Comparison of ENCODE assay signal across 10 mouse cellular contexts in the genomic region with DNA sequence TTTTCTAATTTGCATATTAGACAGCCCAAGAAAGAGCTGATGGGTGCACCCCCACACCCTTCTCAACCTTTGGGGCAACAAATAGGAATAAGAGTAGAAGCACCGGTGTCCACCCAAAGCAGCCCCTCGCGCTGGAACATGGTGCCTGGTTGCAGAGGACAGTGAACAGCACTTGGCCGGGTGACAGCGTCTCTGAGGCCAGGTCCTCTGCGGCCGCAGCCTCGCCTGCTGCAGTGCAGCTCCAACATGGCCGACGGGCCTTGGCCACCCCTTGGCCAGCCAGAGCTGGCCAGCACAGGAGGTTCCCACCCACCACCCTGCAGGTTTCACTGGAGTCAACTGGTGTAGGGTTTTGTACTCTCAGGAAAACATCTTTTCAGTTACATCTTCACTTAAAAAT. TPM values are rescaled to one million over a fixed set of nuclear protein-coding genes. Genes with fewer than 3 reads are reported as not detected.
A peak's percentile ranks its signal among the peaks of the same experiment; 100 is the strongest.
DNase-seq lines count a peak whose midpoint lies in the region; ATAC-seq and TF ChIP-seq lines count a peak whose summit lies in the region.
"Had no signal": no experiment of that assay in that cellular context is flagged by ENCODE, and none has a peak within 500 bp of the region (broad histone marks: within the 10 kb centered on the region; RNA-seq: fewer than 3 reads in every experiment).

No protein-coding gene starts in this region.

- no peak overlapping the region for H3K4me3 ChIP-seq in kidney, embryonic 16.5 days (ENCODE audit: low read length)
- H3K4me3 ChIP-seq in hindbrain, postnatal 0 days (ENCODE audit: low read length), result no peak overlapping the region
- H3K4me3 ChIP-seq: limb, embryonic 12.5 days had no signal

- ATAC-seq in kidney, embryonic 16.5 days (ENCODE audit: low FRiP score, low TSS enrichment), result no peak
- ATAC-seq in hindbrain, postnatal 0 days, result no peak

- H3K27ac ChIP-seq in kidney, embryonic 16.5 days (ENCODE audit: low read length), result no peak overlapping the region
- H3K27ac ChIP-seq in hindbrain, postnatal 0 days, result peak overlapping the region; percentile 42; the same call in 1 of the 2 replicates
- H3K27ac ChIP-seq: limb, embryonic 12.5 days had no signal

- H3K9ac ChIP-seq in kidney, embryonic 16.5 days (replicated peaks; ENCODE audit: low read length), result 0 out of 2 replicates have a peak overlapping the region, but pooled peaks have one; percentile 23
- no peak overlapping the region for H3K9ac ChIP-seq in hindbrain, postnatal 0 days (replicated peaks; ENCODE audit: low read length)
- H3K9ac ChIP-seq: limb, embryonic 12.5 days had no signal

- H3K9me3 ChIP-seq in kidney, embryonic 16.5 days (ENCODE audit: low read length), result no peaks in the 10 kb centered on the region
- H3K9me3 ChIP-seq in hindbrain, postnatal 0 days (ENCODE audit: low read length), result no peaks in the 10 kb centered on the region
- H3K9me3 ChIP-seq: limb, embryonic 12.5 days had no signal

- DNase-seq in kidney, adult 18-20 months, result no peak
- DNase-seq in adrenal gland, adult 2 months, result peak; percentile 62
- DNase-seq in cerebellum, postnatal 25 days, result peak; percentile 62 to 70
- DNase-seq in hindbrain, postnatal 0 days (ENCODE audit: low spot score), result no peak
- no peak for DNase-seq in spleen, adult 12 weeks (ENCODE audit: low spot score)
- no peak for DNase-seq in spleen, adult 18-20 months
- DNase-seq in right cerebral cortex, postnatal 14 days, result no peak
- DNase-seq: right cerebral cortex, postnatal 4 days had no signal

- 77% methylated on average over 10 of the region's 10 CpGs for WGBS in kidney, embryonic 16.5 days
- WGBS in hindbrain, postnatal 0 days, result 60% methylated on average over 10 of the region's 10 CpGs

- H3K36me3 ChIP-seq in kidney, embryonic 16.5 days (ENCODE audit: insufficient read depth, low read length), result peaks cover 9% of the 10 kb centered on the region; the same call in 1 of the 2 replicates
- H3K36me3 ChIP-seq in hindbrain, postnatal 0 days (ENCODE audit: insufficient read depth, low read length), result no peaks in the 10 kb centered on the region

- no peaks in the 10 kb centered on the region for H3K27me3 ChIP-seq in kidney, embryonic 16.5 days (ENCODE audit: insufficient read depth, low read length)
- no peaks in the 10 kb centered on the region for H3K27me3 ChIP-seq in hindbrain, postnatal 0 days (ENCODE audit: insufficient read depth, low read length)
- H3K27me3 ChIP-seq: limb, embryonic 12.5 days had no signal

- H3K4me2 ChIP-seq in kidney, embryonic 16.5 days (replicated peaks; ENCODE audit: low read depth, low read length), result peak overlapping the region; percentile 60
- peak overlapping the region; percentile 69 for H3K4me2 ChIP-seq in hindbrain, postnatal 0 days (ENCODE audit: low read depth, low read length)

- peaks cover 63% of the 10 kb centered on the region for H3K4me1 ChIP-seq in kidney, embryonic 16.5 days (ENCODE audit: insufficient read depth, low read length)
- H3K4me1 ChIP-seq in hindbrain, postnatal 0 days (ENCODE audit: insufficient read depth, low read length), result peaks cover 13% of the 10 kb centered on the region; the same call in 1 of the 2 replicates

- TF ChIP-seq CTCF in hindbrain, postnatal 0 days (IDR thresholded peaks at IDR 0.05; ENCODE audit: low read depth), result no peak

RNA-seq across cellular contexts. Expression of gene Gm20721, which starts 12.1 kb away (rescaled TPM):
- 18.2 and 28.2 TPM in 2 replicates for polyA plus RNA-seq in kidney, embryonic 16.5 days (2015; fragmentation: Nextera tagmentation; extraction: Ambion mirVana)
- 1 to 10 TPM; 2.1 to 2.5 TPM for total RNA-seq in adrenal gland, adult 2 months (2021)
- polyA plus RNA-seq in adrenal gland, adult 2 months (2012; rRNA removed), result 0.07 TPM in 1 of 2 replicates, not detected in the other
- total RNA-seq in hindbrain, postnatal 0 days (2014; rRNA removed), result not detected in 2 replicates
- polyA plus RNA-seq in hindbrain, postnatal 0 days (2015; fragmentation: Nextera tagmentation; extraction: Ambion mirVana), result 13.4 and 19.4 TPM in 2 replicates

RNA-seq across cellular contexts. Expression of gene Gnas, which starts 50.3 kb away (rescaled TPM):
- 743 and 1,325 TPM in 2 replicates for polyA plus RNA-seq in kidney, embryonic 16.5 days (2015; fragmentation: Nextera tagmentation; extraction: Ambion mirVana)
- 1,000 to 10,000 TPM; 2,774 to 2,898 TPM for total RNA-seq in adrenal gland, adult 2 months (2021)
- polyA plus RNA-seq in adrenal gland, adult 2 months (2012; rRNA removed), result 1,329 and 1,576 TPM in 2 replicates
- total RNA-seq in hindbrain, postnatal 0 days (2014; rRNA removed), result 1,738 and 1,782 TPM in 2 replicates
- 1,873 and 1,902 TPM in 2 replicates for polyA plus RNA-seq in hindbrain, postnatal 0 days (2015; fragmentation: Nextera tagmentation; extraction: Ambion mirVana)

Comparison
In these comparisons a context has a peak if more than half of its experiments do, and no peak if none do; other contexts are left out.
1. DNase-seq: peak in adrenal gland, adult 2 months (single experiment) and cerebellum, postnatal 25 days (2 of 2); none in kidney, adult 18-20 months (single experiment), hindbrain, postnatal 0 days (single experiment), spleen, adult 12 weeks (single experiment), spleen, adult 18-20 months (0 of 2) and right cerebral cortex, postnatal 14 days (single experiment).
2. RNA of gene Gm20721, which starts 12.1 kb away (polyA plus RNA-seq): 18.2 to 28.2 TPM in kidney, embryonic 16.5 days and 13.4 to 19.4 TPM in hindbrain, postnatal 0 days; 0.07 TPM in adrenal gland, adult 2 months; every median in the first group is over 10 times any median in the second.